Mouse (Mus musculus) myocyte (in vitro differentiated cells): ENCODE results near the gene Mlxip. TPM values are rescaled to one million over a fixed set of nuclear protein-coding genes. Genes with fewer than 3 reads are reported as not detected.

Experiments
- H3K27me3 ChIP-seq: one replicate; pipeline ENCODE4 v1.6.1; 2011; ENCODE audit not compliant: control insufficient read depth, insufficient read depth, insufficient read length
- H3K36me3 ChIP-seq: one replicate; pipeline ENCODE4 v1.6.1; 2011; ENCODE audit not compliant: control insufficient read depth, insufficient read depth
- H3K4me2 ChIP-seq: one replicate; pipeline ENCODE4 v1.6.1; 2011; ENCODE audit warnings: low read depth, control low read depth
- H3K4me3 ChIP-seq: one replicate; pipeline ENCODE4 v1.5.1; 2011; ENCODE audit warnings: mild to moderate bottlenecking, control low read depth, moderate library complexity
- H3K79me2 ChIP-seq: one replicate; pipeline ENCODE4 v1.6.1; 2011; ENCODE audit not compliant: control insufficient read depth, insufficient read depth
- H3ac ChIP-seq: one replicate; pipeline ENCODE4 v1.6.1; 2011; ENCODE audit not compliant: control insufficient read depth, insufficient read length
- CEBPB ChIP-seq: IDR thresholded peaks from 2 replicates; pipeline ENCODE4 v1.6.1; 2011; ENCODE audit warnings: mild to moderate bottlenecking, moderate library complexity; ENCODE audit not compliant: poor library complexity, insufficient read depth, severe bottlenecking
- E2F4 ChIP-seq: IDR thresholded peaks from one replicate; pipeline ENCODE4 v1.6.1; 2011; ENCODE audit warnings: mild to moderate bottlenecking, control low read depth, moderate library complexity; ENCODE audit not compliant: insufficient read depth
- MAX ChIP-seq: IDR thresholded peaks from one replicate; pipeline ENCODE4 v1.6.1; 2011; ENCODE audit warnings: low read depth, mild to moderate bottlenecking, control low read depth
- MYOD1 ChIP-seq, 3 experiments: IDR thresholded peaks; one replicate each; pipeline ENCODE4 v1.6.1; 2011; ENCODE audit warnings: control low read depth in 2 of 3, low read depth in 2 of 3, mild to moderate bottlenecking in 2 of 3, moderate library complexity in 1 of 3; ENCODE audit not compliant: insufficient read length in 2 of 3, control insufficient read depth in 1 of 3
- MYOG ChIP-seq, 3 experiments: IDR thresholded peaks; one replicate each; pipeline ENCODE4 v1.6.1; 2011; ENCODE audit warnings: control low read depth in 2 of 3, low read depth in 2 of 3, mild to moderate bottlenecking in 2 of 3; ENCODE audit not compliant: insufficient read length in 2 of 3, control insufficient read depth in 1 of 3, insufficient read depth in 1 of 3
- POLR2A ChIP-seq: IDR thresholded peaks from one replicate; pipeline ENCODE4 v1.6.1; 2011; ENCODE audit warnings: low read depth, mild to moderate bottlenecking, control low read depth, moderate library complexity; ENCODE audit not compliant: insufficient read length
- POLR2AphosphoS2 ChIP-seq: IDR thresholded peaks from one replicate; pipeline ENCODE4 v1.6.1; 2011; ENCODE audit warnings: low read depth, control low read depth; ENCODE audit not compliant: insufficient read length
- REST ChIP-seq: IDR thresholded peaks from one replicate; pipeline ENCODE4 v1.6.1; 2011; ENCODE audit warnings: mild to moderate bottlenecking, control low read depth, moderate library complexity; ENCODE audit not compliant: insufficient read depth, insufficient read length
- SRF ChIP-seq: IDR thresholded peaks from one replicate; pipeline ENCODE4 v1.6.1; 2011; ENCODE audit warnings: low read depth; ENCODE audit not compliant: control insufficient read depth, insufficient read length
- TCF12 ChIP-seq: IDR thresholded peaks from one replicate; pipeline ENCODE4 v1.6.1; 2011; ENCODE audit warnings: mild to moderate bottlenecking, control low read depth; ENCODE audit not compliant: poor library complexity, insufficient read depth, severe bottlenecking
- TCF3 ChIP-seq: IDR thresholded peaks from one replicate; pipeline ENCODE4 v1.6.1; 2011; ENCODE audit warnings: low read depth, control low read depth; ENCODE audit not compliant: insufficient read length
- USF1 ChIP-seq: IDR thresholded peaks from one replicate; pipeline ENCODE4 v1.6.1; 2011; ENCODE audit warnings: low read depth, mild to moderate bottlenecking, control low read depth, moderate library complexity
- polyA plus RNA-seq: library from polyadenylated mRNA; unstranded; fragments of >200 nt; fragmentation: generic; extraction: Trizol; gene quantifications from one replicate; pipeline ENCODE4 v1.2.1, GENCODE M21; 2012; ENCODE audit warnings: missing spikeins

Gene Mlxip
- polyA plus RNA-seq, 1 experiment: 6.0 TPM

GRCm38 (mm10) chr5:123470784-123471400 is 76.3 kb downstream of the Mlxip start:
- Histone ChIP-seq H3ac (no peak overlapping the region), H3K4me2 (no peak overlapping the region), H3K4me3 (no peak overlapping the region), H3K27me3 (peaks cover 36% of the 10 kb centered on the region), H3K36me3 (no peaks in the 10 kb centered on the region), H3K79me2 (no peaks in the 10 kb centered on the region)
- TF ChIP-seq POLR2AphosphoS2 (no peak), POLR2A (no peak), E2F4 (no peak), SRF (no peak), REST (no peak), MYOG (IDR thresholded peaks at IDR 0.05; ENCODE audit: control insufficient read depth in 1 of 3, insufficient read depth in 1 of 3, insufficient read length in 2 of 3, low read depth in 2 of 3) (no peak), TCF12 (no peak), MAX (no peak), MYOD1 (IDR thresholded peaks at IDR 0.05; ENCODE audit: control insufficient read depth in 1 of 3, insufficient read length in 2 of 3, low read depth in 2 of 3) (no peak), TCF3 (no peak), CEBPB (no peak), USF1 (no peak)

GRCm38 (mm10) chr5:123473817-123474216 is 79.2 kb downstream of the Mlxip start:
- Histone ChIP-seq H3ac (no peak overlapping the region), H3K4me2 (no peak overlapping the region), H3K27me3 (peaks cover 34% of the 10 kb centered on the region), H3K4me3 (no peak overlapping the region), H3K36me3 (no peaks in the 10 kb centered on the region), H3K79me2 (no peaks in the 10 kb centered on the region)
- no peak for TF ChIP-seq MAX
- no peak for TF ChIP-seq MYOD1 (IDR thresholded peaks at IDR 0.05; ENCODE audit: control insufficient read depth in 1 of 3, insufficient read length in 2 of 3, low read depth in 2 of 3)
- TF ChIP-seq REST: no peak
- TF ChIP-seq TCF3: no peak
- TF ChIP-seq SRF: no peak
- TF ChIP-seq POLR2A: no peak
- no peak for TF ChIP-seq E2F4
- no peak for TF ChIP-seq TCF12
- no peak for TF ChIP-seq POLR2AphosphoS2
- TF ChIP-seq USF1: no peak
- TF ChIP-seq CEBPB: no peak
- TF ChIP-seq MYOG (IDR thresholded peaks at IDR 0.05; ENCODE audit: control insufficient read depth in 1 of 3, insufficient read depth in 1 of 3, insufficient read length in 2 of 3, low read depth in 2 of 3): no peak

- no peaks in the 10 kb centered on the region for H3K79me2 ChIP-seq
- TF ChIP-seq MYOG (IDR thresholded peaks at IDR 0.05; ENCODE audit: control insufficient read depth in 1 of 3, insufficient read depth in 1 of 3, insufficient read length in 2 of 3, low read depth in 2 of 3) (no peak), TCF12 (no peak), CEBPB (no peak)
- H3K36me3 ChIP-seq: no peaks in the 10 kb centered on the region
- H3K4me3 ChIP-seq: no peak overlapping the region
- H3K4me2 ChIP-seq: no peak overlapping the region
- no peak overlapping the region for H3ac ChIP-seq
- H3K27me3 ChIP-seq: peaks cover 26% of the 10 kb centered on the region
These were observed 93.2 kb downstream of the Mlxip start for GRCm38 (mm10) chr5:123487659-123488395.

GRCm38 (mm10) chr5:123489112-123489785 is 94.7 kb downstream of the Mlxip start, which contains the start of the genes Lrrc43 and Il31:
Gene Lrrc43, plus strand, starts transcription at chr5:123489305.
Gene Il31, minus strand, starts transcription at chr5:123489489.
- no peak within 1 kb of the TSS for H3ac ChIP-seq
- TF ChIP-seq CEBPB: no peak
- no peak for TF ChIP-seq MYOG (IDR thresholded peaks at IDR 0.05; ENCODE audit: control insufficient read depth in 1 of 3, insufficient read depth in 1 of 3, insufficient read length in 2 of 3, low read depth in 2 of 3)
- no peak for TF ChIP-seq USF1
- TF ChIP-seq E2F4: no peak
- no peak for TF ChIP-seq SRF
- TF ChIP-seq POLR2AphosphoS2: no peak
- no peak for TF ChIP-seq TCF3
- TF ChIP-seq POLR2A: no peak
- no peak for TF ChIP-seq REST
- TF ChIP-seq MYOD1 (IDR thresholded peaks at IDR 0.05; ENCODE audit: control insufficient read depth in 1 of 3, insufficient read length in 2 of 3, low read depth in 2 of 3): no peak
- no peak for TF ChIP-seq MAX
- TF ChIP-seq TCF12: no peak
- no peak within 1 kb of the TSS for H3K4me2 ChIP-seq
- H3K27me3 ChIP-seq: peaks cover 32% of the 10 kb centered on the region
- H3K4me3 ChIP-seq: no peak within 1 kb of the TSS
- no peaks in the 10 kb centered on the region for H3K79me2 ChIP-seq
- H3K36me3 ChIP-seq: no peaks in the 10 kb centered on the region
